Mouse (Mus musculus): ENCODE data around the gene Abhd17c. TPM values are rescaled to one million over a fixed set of nuclear protein-coding genes. Genes with fewer than 3 reads are reported as not detected.

Gene Abhd17c
- polyA plus RNA-seq, 1 experiment from 2014 or later: 34.9 TPM

- ATAC-seq (ENCODE audit: low read depth) (no peak), DNase-seq (ENCODE audit: low spot score) (no peak)
- H3K27me3 ChIP-seq (replicated peaks; ENCODE audit: control insufficient read depth, insufficient read depth, low read length): no peaks in the 10 kb centered on the region
- no peaks in the 10 kb centered on the region for H3K9me3 ChIP-seq (ENCODE audit: control insufficient read depth, low read length)
- WGBS: 80% methylated on average over 10 of the region's 10 CpGs
- H3K4me2 ChIP-seq (ENCODE audit: low read depth, low read length): no peak overlapping the region
- no peak overlapping the region for H3K4me3 ChIP-seq (ENCODE audit: low read depth, low read length)
- peaks cover 17% of the 10 kb centered on the region; the same call in 1 of the 2 replicates for H3K36me3 ChIP-seq (ENCODE audit: control insufficient read depth, insufficient read depth, low read length)
- no peak overlapping the region for H3K9ac ChIP-seq (ENCODE audit: low read depth, low read length)
- H3K27ac ChIP-seq (replicated peaks; ENCODE audit: low read depth, low read length): no peak overlapping the region
- H3K4me1 ChIP-seq (ENCODE audit: control insufficient read depth, insufficient read depth, low read length): peaks cover 10% of the 10 kb centered on the region; the same call in 1 of the 2 replicates
These were observed 39.9 kb downstream of the Abhd17c start for GRCm38 (mm10) chr7:84111716-84112350.

- no peak for DNase-seq (ENCODE audit: low spot score)
- Histone ChIP-seq H3K27me3 (replicated peaks; ENCODE audit: control insufficient read depth, insufficient read depth, low read length) (no peaks in the 10 kb centered on the region), H3K9ac (ENCODE audit: low read depth, low read length) (no peak overlapping the region), H3K4me2 (ENCODE audit: low read depth, low read length) (no peak overlapping the region), H3K36me3 (ENCODE audit: control insufficient read depth, insufficient read depth, low read length) (peaks cover 17% of the 10 kb centered on the region; the same call in 1 of the 2 replicates), H3K4me1 (ENCODE audit: control insufficient read depth, insufficient read depth, low read length) (no peaks in the 10 kb centered on the region), H3K27ac (replicated peaks; ENCODE audit: low read depth, low read length) (no peak overlapping the region), H3K9me3 (ENCODE audit: control insufficient read depth, low read length) (no peaks in the 10 kb centered on the region), H3K4me3 (ENCODE audit: low read depth, low read length) (no peak overlapping the region)
- WGBS: 93% methylated on average over 1 of the region's 1 CpGs
- no peak for ATAC-seq (ENCODE audit: low read depth)
These were observed 44.8 kb downstream of the Abhd17c start for GRCm38 (mm10) chr7:84106942-84107341.

GRCm38 (mm10) chr7:84102589-84102988 lies 49.1 kb downstream of the Abhd17c start:
- Histone ChIP-seq H3K4me1 (ENCODE audit: control insufficient read depth, insufficient read depth, low read length) (no peaks in the 10 kb centered on the region), H3K4me3 (ENCODE audit: low read depth, low read length) (no peak overlapping the region), H3K9me3 (ENCODE audit: control insufficient read depth, low read length) (no peaks in the 10 kb centered on the region), H3K9ac (ENCODE audit: low read depth, low read length) (no peak overlapping the region), H3K36me3 (ENCODE audit: control insufficient read depth, insufficient read depth, low read length) (no peaks in the 10 kb centered on the region), H3K4me2 (ENCODE audit: low read depth, low read length) (no peak overlapping the region), H3K27ac (replicated peaks; ENCODE audit: low read depth, low read length) (no peak overlapping the region), H3K27me3 (replicated peaks; ENCODE audit: control insufficient read depth, insufficient read depth, low read length) (no peaks in the 10 kb centered on the region)
- ATAC-seq (ENCODE audit: low read depth) (no peak), DNase-seq (ENCODE audit: low spot score) (no peak)
- 96% methylated on average over 1 of the region's 1 CpGs for WGBS

- DNase-seq (ENCODE audit: low spot score) (no peak), ATAC-seq (ENCODE audit: low read depth) (no peak)
- H3K36me3 ChIP-seq (ENCODE audit: control insufficient read depth, insufficient read depth, low read length): no peaks in the 10 kb centered on the region
- H3K27me3 ChIP-seq (replicated peaks; ENCODE audit: control insufficient read depth, insufficient read depth, low read length): no peaks in the 10 kb centered on the region
- no peaks in the 10 kb centered on the region for H3K9me3 ChIP-seq (ENCODE audit: control insufficient read depth, low read length)
- H3K9ac ChIP-seq (ENCODE audit: low read depth, low read length): no peak overlapping the region
- no peak overlapping the region for H3K4me3 ChIP-seq (ENCODE audit: low read depth, low read length)
- no peaks in the 10 kb centered on the region for H3K4me1 ChIP-seq (ENCODE audit: control insufficient read depth, insufficient read depth, low read length)
- no peak overlapping the region for H3K27ac ChIP-seq (replicated peaks; ENCODE audit: low read depth, low read length)
- no peak overlapping the region for H3K4me2 ChIP-seq (ENCODE audit: low read depth, low read length)
- WGBS: 87% methylated on average over 3 of the region's 3 CpGs
These were observed 51.0 kb downstream of the Abhd17c start for GRCm38 (mm10) chr7:84100672-84101071.

- 95% methylated on average over 1 of the region's 1 CpGs for WGBS
- H3K27me3 ChIP-seq (replicated peaks; ENCODE audit: control insufficient read depth, insufficient read depth, low read length): no peaks in the 10 kb centered on the region
- no peak overlapping the region for H3K4me3 ChIP-seq (ENCODE audit: low read depth, low read length)
- no peak overlapping the region for H3K9ac ChIP-seq (ENCODE audit: low read depth, low read length)
- no peaks in the 10 kb centered on the region for H3K4me1 ChIP-seq (ENCODE audit: control insufficient read depth, insufficient read depth, low read length)
- H3K9me3 ChIP-seq (ENCODE audit: control insufficient read depth, low read length): no peaks in the 10 kb centered on the region
- ATAC-seq (ENCODE audit: low read depth): no peak
- H3K36me3 ChIP-seq (ENCODE audit: control insufficient read depth, insufficient read depth, low read length): no peaks in the 10 kb centered on the region
- H3K4me2 ChIP-seq (ENCODE audit: low read depth, low read length): no peak overlapping the region
- no peak for DNase-seq (ENCODE audit: low spot score)
- no peak overlapping the region for H3K27ac ChIP-seq (replicated peaks; ENCODE audit: low read depth, low read length)
These were observed 53.6 kb downstream of the Abhd17c start for GRCm38 (mm10) chr7:84098098-84098497.

DNA sequence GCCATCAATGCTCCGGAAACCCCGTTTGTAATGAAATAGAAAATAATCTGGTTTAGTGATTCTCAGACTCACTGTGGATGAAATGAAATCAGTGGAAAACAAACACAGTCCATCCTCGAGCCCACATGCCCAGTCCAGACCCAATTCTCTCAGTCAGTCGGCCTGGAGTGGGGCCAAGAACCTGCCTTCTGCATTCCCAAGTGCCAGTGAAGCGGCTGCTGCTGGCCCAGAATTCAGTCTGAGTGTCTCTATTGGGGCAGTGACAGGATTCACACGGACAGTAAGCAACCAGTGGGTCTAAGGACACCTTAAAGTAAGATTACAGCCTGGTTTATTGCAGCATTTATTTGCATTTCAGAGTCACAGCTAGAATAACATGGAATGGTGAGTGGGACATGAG lies 55.2 kb downstream of the Abhd17c start:
- H3K4me1 ChIP-seq (ENCODE audit: control insufficient read depth, insufficient read depth, low read length): no peaks in the 10 kb centered on the region
- H3K4me2 ChIP-seq (ENCODE audit: low read depth, low read length): no peak overlapping the region
- no peak overlapping the region for H3K4me3 ChIP-seq (ENCODE audit: low read depth, low read length)
- no peaks in the 10 kb centered on the region for H3K36me3 ChIP-seq (ENCODE audit: control insufficient read depth, insufficient read depth, low read length)
- 61% methylated on average over 6 of the region's 6 CpGs for WGBS
- no peak overlapping the region for H3K27ac ChIP-seq (replicated peaks; ENCODE audit: low read depth, low read length)
- no peaks in the 10 kb centered on the region for H3K27me3 ChIP-seq (replicated peaks; ENCODE audit: control insufficient read depth, insufficient read depth, low read length)
- H3K9ac ChIP-seq (ENCODE audit: low read depth, low read length): no peak overlapping the region
- no peak for DNase-seq (ENCODE audit: low spot score)
- H3K9me3 ChIP-seq (ENCODE audit: control insufficient read depth, low read length): no peaks in the 10 kb centered on the region
- ATAC-seq (ENCODE audit: low read depth): no peak

GRCm38 (mm10) chr7:84090793-84091192 lies 60.9 kb downstream of the Abhd17c start:
- DNase-seq (ENCODE audit: low spot score) (no peak), ATAC-seq (ENCODE audit: low read depth) (no peak)
- Histone ChIP-seq H3K27me3 (replicated peaks; ENCODE audit: control insufficient read depth, insufficient read depth, low read length) (peaks cover 11% of the 10 kb centered on the region), H3K9me3 (ENCODE audit: control insufficient read depth, low read length) (no peaks in the 10 kb centered on the region), H3K27ac (replicated peaks; ENCODE audit: low read depth, low read length) (no peak overlapping the region), H3K4me3 (ENCODE audit: low read depth, low read length) (no peak overlapping the region), H3K4me2 (ENCODE audit: low read depth, low read length) (no peak overlapping the region), H3K36me3 (ENCODE audit: control insufficient read depth, insufficient read depth, low read length) (no peaks in the 10 kb centered on the region), H3K9ac (ENCODE audit: low read depth, low read length) (no peak overlapping the region), H3K4me1 (ENCODE audit: control insufficient read depth, insufficient read depth, low read length) (no peaks in the 10 kb centered on the region)
- WGBS: 51% methylated on average over 4 of the region's 4 CpGs

DNA sequence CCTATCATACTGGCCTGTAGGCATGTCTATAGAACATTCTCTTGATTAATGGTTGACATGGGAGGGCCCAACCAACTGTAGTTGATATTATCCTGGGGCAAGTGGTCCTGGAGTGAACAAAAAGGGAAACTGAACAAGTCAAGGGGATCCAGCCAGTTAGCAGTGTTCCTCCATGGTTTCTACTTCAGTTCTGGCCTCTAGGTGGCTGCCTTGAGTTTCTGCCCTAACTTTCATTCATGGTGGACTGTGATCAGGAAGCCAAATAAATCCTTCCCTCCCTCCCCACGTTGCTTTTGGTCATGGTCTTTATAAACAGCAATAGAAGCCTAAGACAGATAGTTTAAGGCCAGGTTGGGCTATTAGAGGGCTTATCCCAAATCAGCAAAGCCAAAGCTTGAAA lies 61.9 kb downstream of the Abhd17c start:
- Histone ChIP-seq H3K27ac (replicated peaks; ENCODE audit: low read depth, low read length) (no peak overlapping the region), H3K4me3 (ENCODE audit: low read depth, low read length) (no peak overlapping the region), H3K27me3 (replicated peaks; ENCODE audit: control insufficient read depth, insufficient read depth, low read length) (peaks cover 21% of the 10 kb centered on the region), H3K9ac (ENCODE audit: low read depth, low read length) (no peak overlapping the region), H3K4me2 (ENCODE audit: low read depth, low read length) (no peak overlapping the region), H3K9me3 (ENCODE audit: control insufficient read depth, low read length) (no peaks in the 10 kb centered on the region), H3K36me3 (ENCODE audit: control insufficient read depth, insufficient read depth, low read length) (no peaks in the 10 kb centered on the region), H3K4me1 (ENCODE audit: control insufficient read depth, insufficient read depth, low read length) (peaks cover 4% of the 10 kb centered on the region; the same call in 1 of the 2 replicates)
- 24% methylated on average over 1 of the region's 1 CpGs for WGBS
- ATAC-seq (ENCODE audit: low read depth): no peak
- no peak for DNase-seq (ENCODE audit: low spot score)

DNA sequence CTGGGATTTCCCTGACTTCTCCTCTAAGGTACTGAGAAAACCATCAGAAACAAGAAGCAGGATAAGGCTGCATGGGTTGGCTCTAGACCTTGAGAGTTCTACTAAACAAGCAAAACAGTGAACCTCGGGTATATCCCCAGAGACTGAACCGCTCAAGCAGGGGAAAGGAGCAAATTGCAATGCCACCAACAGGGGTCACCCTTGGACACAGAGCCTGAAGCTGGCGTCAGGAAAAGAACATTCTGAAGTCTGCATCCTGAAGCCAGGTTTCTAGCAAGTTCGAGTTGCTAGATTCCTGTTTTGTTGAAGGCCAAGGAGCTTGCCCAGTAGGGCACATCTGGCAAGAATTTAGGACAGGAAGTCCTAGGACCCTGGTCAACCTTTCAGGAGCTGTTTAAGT lies 62.7 kb downstream of the Abhd17c start:
- WGBS: 5% methylated on average over 4 of the region's 4 CpGs

More for the DNA sequence above, 62.7 kb downstream of the Abhd17c start:
- no peak overlapping the region for H3K9ac ChIP-seq (ENCODE audit: low read depth, low read length)
- no peak overlapping the region for H3K4me3 ChIP-seq (ENCODE audit: low read depth, low read length)
- H3K4me2 ChIP-seq (ENCODE audit: low read depth, low read length): no peak overlapping the region
- H3K9me3 ChIP-seq (ENCODE audit: control insufficient read depth, low read length): no peaks in the 10 kb centered on the region
- H3K27ac ChIP-seq (replicated peaks; ENCODE audit: low read depth, low read length): no peak overlapping the region
- peaks cover 23% of the 10 kb centered on the region for H3K27me3 ChIP-seq (replicated peaks; ENCODE audit: control insufficient read depth, insufficient read depth, low read length)
- peaks cover 4% of the 10 kb centered on the region; the same call in 1 of the 2 replicates for H3K4me1 ChIP-seq (ENCODE audit: control insufficient read depth, insufficient read depth, low read length)
- DNase-seq (ENCODE audit: low spot score): peak; percentile 70
- H3K36me3 ChIP-seq (ENCODE audit: control insufficient read depth, insufficient read depth, low read length): no peaks in the 10 kb centered on the region
- no peak for ATAC-seq (ENCODE audit: low read depth)

All from embryonic facial prominence, embryonic 14.5 days (tissue).